Mouse (Mus musculus) embryo, embryonic 11 days (tissue): ENCODE results near the gene Ddx25.
A peak's percentile ranks its signal among the peaks of the same experiment; 100 is the strongest.

Experiments used
- DNase-seq: peaks from one replicate; pipeline ENCODE4 v3.0.0-alpha.2; 2015

The Ddx25 gene

GRCm38 (mm10) chr9:35541024-35541423 lies 17.3 kb downstream of the Ddx25 start:
- no peak for DNase-seq

- DNase-seq: no peak
Observed at GRCm38 (mm10) chr9:35539001-35539750, 19.2 kb downstream of the Ddx25 start.

GRCm38 (mm10) chr9:35535876-35536275 lies 22.5 kb downstream of the Ddx25 start:
- no peak for DNase-seq

GRCm38 (mm10) chr9:35535110-35535509 lies 23.2 kb downstream of the Ddx25 start:
- peak; percentile 85 for DNase-seq

GRCm38 (mm10) chr9:35533266-35533665 lies 25.1 kb downstream of the Ddx25 start:
- DNase-seq: no peak

GRCm38 (mm10) chr9:35529796-35530195 lies 28.5 kb downstream of the Ddx25 start:
- peak; percentile 86 for DNase-seq

DNA sequence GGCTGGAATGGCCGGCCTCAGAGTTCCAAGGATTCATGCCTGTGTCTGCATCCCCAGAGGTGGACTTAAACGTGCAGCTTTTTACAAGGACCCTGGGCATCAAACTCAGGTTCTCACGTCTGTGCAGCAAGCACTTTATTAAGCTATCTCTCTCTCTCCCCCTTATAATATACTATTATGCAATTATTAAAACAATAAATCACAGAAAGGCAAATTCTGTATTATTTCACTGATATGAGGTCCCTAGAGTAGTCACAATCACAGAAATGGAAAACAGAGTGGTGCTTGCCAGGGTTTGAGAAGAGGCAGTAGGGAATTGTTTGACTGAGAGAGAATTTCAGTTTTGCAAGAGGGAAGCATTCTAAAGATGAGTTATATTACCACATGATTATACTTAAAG lies 29.2 kb downstream of the Ddx25 start:
- no peak for DNase-seq

DNA sequence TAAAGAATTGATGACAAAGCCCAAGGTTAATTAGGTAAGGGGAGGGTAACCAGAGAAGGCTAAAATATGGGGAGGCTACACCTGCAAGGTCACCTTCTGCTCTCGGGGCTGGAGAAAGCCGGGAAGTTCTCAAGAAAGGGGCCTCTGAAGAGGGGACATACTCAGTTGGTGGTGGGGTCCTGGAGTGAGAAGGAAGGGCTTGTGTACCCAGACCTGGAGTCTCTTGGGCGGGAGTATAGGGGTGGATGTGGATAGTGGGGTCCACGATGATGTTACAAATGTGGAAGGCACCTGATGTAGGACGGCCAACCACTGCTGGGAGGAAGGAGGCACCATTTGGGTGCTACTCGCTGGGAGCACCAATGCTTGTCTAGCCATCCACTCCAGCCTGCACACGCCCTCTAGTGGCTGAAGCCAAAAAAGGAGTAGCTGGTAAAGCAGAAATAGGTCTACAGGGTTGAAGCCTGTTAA lies 34.4 kb downstream of the Ddx25 start:
- DNase-seq: peak; percentile 83

DNA sequence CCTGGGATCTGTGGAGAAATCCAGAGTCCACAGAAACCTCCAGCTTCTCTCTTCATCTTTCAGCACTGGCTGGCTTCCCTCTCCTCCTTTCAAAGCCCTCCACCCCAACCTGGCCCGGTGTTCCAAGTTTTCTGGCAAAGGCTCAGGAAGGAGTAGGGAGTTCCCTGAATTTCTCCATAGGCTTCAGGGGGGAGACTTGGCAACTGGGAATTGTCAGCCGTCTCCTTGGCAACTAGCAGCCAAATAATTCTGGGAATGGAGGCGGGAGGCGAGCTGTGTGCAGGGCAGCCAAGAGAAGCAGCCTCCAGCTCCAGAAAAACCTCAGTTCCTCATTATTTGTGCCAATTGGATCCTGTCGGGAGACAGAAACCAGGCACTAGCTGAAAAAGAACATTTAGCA lies 34.8 kb downstream of the Ddx25 start:
- peak; percentile 49 for DNase-seq

GRCm38 (mm10) chr9:35522821-35523515 lies 35.4 kb downstream of the Ddx25 start:
- DNase-seq: no peak

GRCm38 (mm10) chr9:35522241-35522640 lies 36.1 kb downstream of the Ddx25 start:
- DNase-seq: no peak

DNA sequence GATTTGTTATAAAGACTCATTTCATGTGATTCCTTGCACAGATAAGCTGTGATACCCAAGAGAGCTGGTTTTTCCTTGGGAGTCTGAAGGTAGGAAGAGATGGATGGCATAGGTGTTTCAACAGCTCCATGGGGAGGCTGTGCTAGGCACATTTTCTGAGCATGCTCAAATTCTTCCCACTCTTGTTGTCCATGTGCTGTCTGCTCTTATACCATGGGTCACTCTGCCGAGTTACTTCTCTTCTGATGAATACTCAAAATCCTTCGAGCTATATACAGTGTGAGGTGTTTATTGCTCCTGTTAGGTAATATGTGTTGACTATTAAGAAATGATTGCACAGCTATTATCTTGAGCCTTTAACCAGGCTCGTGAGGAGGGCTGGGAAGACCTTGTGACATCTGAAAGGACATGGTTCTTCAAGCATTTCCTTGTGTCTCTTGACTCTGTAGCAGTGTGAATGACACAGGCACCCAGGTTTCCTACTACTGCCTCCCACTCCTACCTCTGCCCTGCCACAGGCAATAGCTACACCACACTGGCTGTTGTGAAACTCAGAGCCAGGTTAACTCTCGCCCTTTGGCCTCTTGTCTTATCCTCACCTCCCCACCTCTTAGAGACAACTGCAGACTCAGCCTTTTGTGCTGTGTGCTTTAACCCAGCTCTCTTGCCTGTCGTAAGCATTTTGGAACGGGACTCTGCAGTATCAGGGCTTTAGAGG lies 37.5 kb downstream of the Ddx25 start:
- no peak for DNase-seq

GRCm38 (mm10) chr9:35518169-35518568 lies 40.2 kb downstream of the Ddx25 start, which contains the start of gene Gm1113:
TSS of gene Gm1113 (minus strand) at chr9:35518269.
- DNase-seq: no peak

- DNase-seq: no peak
Observed at GRCm38 (mm10) chr9:35516711-35517110, 41.6 kb downstream of the Ddx25 start.

DNA sequence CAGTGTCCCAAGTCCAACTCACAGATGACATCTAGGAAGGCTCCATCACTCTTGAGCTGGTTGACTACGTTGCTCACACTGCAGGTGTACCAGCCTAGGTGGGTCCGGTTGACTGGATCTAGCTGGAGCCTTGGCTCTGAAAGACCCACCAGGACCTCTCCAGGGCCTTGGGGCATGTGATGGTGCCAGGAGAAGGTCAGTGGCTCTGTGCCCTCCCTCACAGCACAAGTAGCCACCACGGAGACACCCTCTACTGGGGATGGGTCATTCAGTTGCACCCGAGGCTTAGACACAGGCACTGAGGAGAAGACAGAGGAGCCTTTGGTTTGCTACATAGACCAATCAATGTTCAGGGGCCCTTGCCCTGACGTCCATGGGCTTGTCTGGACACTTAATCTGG lies 42.1 kb downstream of the Ddx25 start:
- DNase-seq: no peak

- DNase-seq: no peak
Observed at GRCm38 (mm10) chr9:35513900-35514299, 44.4 kb downstream of the Ddx25 start.

DNA sequence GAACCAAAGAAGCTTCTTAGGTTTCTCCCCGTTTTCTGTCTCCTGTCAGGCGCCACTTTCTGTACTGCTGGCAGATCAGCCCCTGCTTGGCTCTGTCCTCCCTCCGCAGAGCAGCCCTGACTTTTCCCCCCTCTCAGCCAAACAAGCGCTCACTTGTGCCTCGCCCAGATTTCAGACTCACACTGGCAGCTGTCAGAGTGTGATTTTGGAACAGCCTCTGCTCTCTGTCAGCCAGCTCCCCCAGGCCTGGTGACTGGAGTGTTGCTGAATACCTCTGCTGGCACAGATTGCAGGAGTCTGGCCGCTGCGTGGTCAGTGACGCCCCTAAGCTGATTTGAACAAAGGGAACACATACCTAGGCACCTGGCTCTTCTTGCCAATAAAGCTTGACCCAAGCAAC lies 50.1 kb downstream of the Ddx25 start:
- DNase-seq: no peak

- DNase-seq: no peak
Observed at GRCm38 (mm10) chr9:35502361-35503000, 55.8 kb downstream of the Ddx25 start.

- no peak for DNase-seq
Observed at GRCm38 (mm10) chr9:35499946-35500345, 58.4 kb downstream of the Ddx25 start.

- no peak for DNase-seq
Observed at GRCm38 (mm10) chr9:35495471-35495870, 62.9 kb downstream of the Ddx25 start.

- peak; percentile 15 for DNase-seq
Observed at GRCm38 (mm10) chr9:35494937-35495336, 63.4 kb downstream of the Ddx25 start.

GRCm38 (mm10) chr9:35493733-35494092 lies 64.6 kb downstream of the Ddx25 start:
- DNase-seq: no peak
